Mouse (Mus musculus): ENCODE measurements at regions not wholly inside any gene's neighbourhood (a gene's known extent, or its start where the extent isn't known, plus 50 kb on each side); places are given as distances from the start of the nearest gene placed in this dataset.

- Histone ChIP-seq H3K4me2 (replicated peaks) (no peak overlapping the region), H3K36me3 (no peaks in the 10 kb centered on the region), H3K9me3 (no peaks in the 10 kb centered on the region), H3K9ac (replicated peaks) (no peak overlapping the region), H3K27ac (no peak overlapping the region), H3K27me3 (no peaks in the 10 kb centered on the region), H3K4me3 (replicated peaks) (no peak overlapping the region), H3K4me1 (replicated peaks) (no peaks in the 10 kb centered on the region)
- 86% methylated on average over 2 of the region's 2 CpGs for WGBS
- ATAC-seq: no peak
Measured at GRCm38 (mm10) chr4:64635256-64635962, 488.6 kb upstream of the Pappa start.

GRCm38 (mm10) chr4:64640056-64640455 is 483.9 kb upstream of the Pappa start:
- Histone ChIP-seq H3K27me3 (no peaks in the 10 kb centered on the region), H3K4me2 (replicated peaks) (no peak overlapping the region), H3K27ac (no peak overlapping the region), H3K4me3 (replicated peaks) (no peak overlapping the region), H3K9ac (replicated peaks) (no peak overlapping the region), H3K36me3 (no peaks in the 10 kb centered on the region), H3K4me1 (replicated peaks) (no peaks in the 10 kb centered on the region), H3K9me3 (no peaks in the 10 kb centered on the region)
- WGBS: 89% methylated on average over 3 of the region's 3 CpGs
- no peak for ATAC-seq

GRCm38 (mm10) chr4:64640976-64641375 is 483.0 kb upstream of the Pappa start:
- Histone ChIP-seq H3K36me3 (no peaks in the 10 kb centered on the region), H3K4me3 (replicated peaks) (no peak overlapping the region)
- WGBS: 84% methylated on average over 1 of the region's 1 CpGs

GRCm38 (mm10) chr4:64645141-64645540 is 478.8 kb upstream of the Pappa start:
- Histone ChIP-seq H3K9me3 (no peaks in the 10 kb centered on the region), H3K27ac (no peak overlapping the region), H3K4me2 (replicated peaks) (no peak overlapping the region), H3K27me3 (no peaks in the 10 kb centered on the region), H3K4me3 (replicated peaks) (no peak overlapping the region), H3K36me3 (no peaks in the 10 kb centered on the region), H3K9ac (replicated peaks) (no peak overlapping the region), H3K4me1 (replicated peaks) (no peaks in the 10 kb centered on the region)
- WGBS: 93% methylated on average over 2 of the region's 2 CpGs
- ATAC-seq: no peak

More at GRCm38 (mm10) chr4:64640976-64641375, 483.0 kb upstream of the Pappa start:
- no peaks in the 10 kb centered on the region for H3K27me3 ChIP-seq
- H3K9ac ChIP-seq (replicated peaks): no peak overlapping the region
- no peak overlapping the region for H3K4me2 ChIP-seq (replicated peaks)
- no peaks in the 10 kb centered on the region for H3K9me3 ChIP-seq
- ATAC-seq: no peak
- H3K4me1 ChIP-seq (replicated peaks): no peaks in the 10 kb centered on the region
- no peak overlapping the region for H3K27ac ChIP-seq

GRCm38 (mm10) chr4:64654157-64654556 is 469.8 kb upstream of the Pappa start:
- no peak overlapping the region for H3K9ac ChIP-seq (replicated peaks)
- no peaks in the 10 kb centered on the region for H3K27me3 ChIP-seq
- no peak overlapping the region for H3K4me2 ChIP-seq (replicated peaks)
- no peaks in the 10 kb centered on the region for H3K9me3 ChIP-seq
- no peak overlapping the region for H3K27ac ChIP-seq
- no peaks in the 10 kb centered on the region for H3K4me1 ChIP-seq (replicated peaks)
- no peak overlapping the region for H3K4me3 ChIP-seq (replicated peaks)
- no peaks in the 10 kb centered on the region for H3K36me3 ChIP-seq
- no peak for ATAC-seq
- WGBS: 78% methylated on average over 3 of the region's 3 CpGs

GRCm38 (mm10) chr4:64655534-64655933 is 468.4 kb upstream of the Pappa start:
- Histone ChIP-seq H3K27me3 (no peaks in the 10 kb centered on the region), H3K27ac (no peak overlapping the region), H3K4me2 (replicated peaks) (no peak overlapping the region), H3K4me1 (replicated peaks) (no peaks in the 10 kb centered on the region), H3K9me3 (no peaks in the 10 kb centered on the region), H3K9ac (replicated peaks) (no peak overlapping the region), H3K4me3 (replicated peaks) (no peak overlapping the region), H3K36me3 (no peaks in the 10 kb centered on the region)
- ATAC-seq: no peak

- Histone ChIP-seq H3K27me3 (no peaks in the 10 kb centered on the region), H3K36me3 (no peaks in the 10 kb centered on the region), H3K4me1 (replicated peaks) (no peaks in the 10 kb centered on the region), H3K4me3 (replicated peaks) (no peak overlapping the region), H3K4me2 (replicated peaks) (no peak overlapping the region), H3K27ac (no peak overlapping the region), H3K9me3 (no peaks in the 10 kb centered on the region), H3K9ac (replicated peaks) (no peak overlapping the region)
- 83% methylated on average over 2 of the region's 2 CpGs for WGBS
- no peak for ATAC-seq
Measured at GRCm38 (mm10) chr4:64663722-64664121, 460.3 kb upstream of the Pappa start.

- 84% methylated on average over 3 of the region's 3 CpGs for WGBS
- Histone ChIP-seq H3K4me3 (replicated peaks) (no peak overlapping the region), H3K4me2 (replicated peaks) (no peak overlapping the region)
Measured at GRCm38 (mm10) chr4:64667998-64668397, 456.0 kb upstream of the Pappa start.

GRCm38 (mm10) chr4:64669722-64670121 is 454.3 kb upstream of the Pappa start:
- Histone ChIP-seq H3K27ac (no peak overlapping the region), H3K4me1 (replicated peaks) (no peaks in the 10 kb centered on the region), H3K4me2 (replicated peaks) (no peak overlapping the region), H3K9ac (replicated peaks) (no peak overlapping the region), H3K4me3 (replicated peaks) (no peak overlapping the region), H3K9me3 (no peaks in the 10 kb centered on the region), H3K36me3 (no peaks in the 10 kb centered on the region), H3K27me3 (no peaks in the 10 kb centered on the region)
- WGBS: 80% methylated on average over 2 of the region's 2 CpGs
- no peak for ATAC-seq

More at GRCm38 (mm10) chr4:64667998-64668397, 456.0 kb upstream of the Pappa start:
- no peak overlapping the region for H3K27ac ChIP-seq
- no peaks in the 10 kb centered on the region for H3K4me1 ChIP-seq (replicated peaks)
- no peaks in the 10 kb centered on the region for H3K9me3 ChIP-seq
- ATAC-seq: no peak
- no peaks in the 10 kb centered on the region for H3K27me3 ChIP-seq
- no peak overlapping the region for H3K9ac ChIP-seq (replicated peaks)
- no peaks in the 10 kb centered on the region for H3K36me3 ChIP-seq

GRCm38 (mm10) chr4:64676438-64676837 is 447.5 kb upstream of the Pappa start:
- no peaks in the 10 kb centered on the region for H3K36me3 ChIP-seq
- H3K9ac ChIP-seq (replicated peaks): no peak overlapping the region
- H3K4me1 ChIP-seq (replicated peaks): no peaks in the 10 kb centered on the region
- no peak overlapping the region for H3K4me2 ChIP-seq (replicated peaks)
- H3K27me3 ChIP-seq: no peaks in the 10 kb centered on the region
- ATAC-seq: no peak
- WGBS: 65% methylated on average over 6 of the region's 6 CpGs
- no peak overlapping the region for H3K27ac ChIP-seq
- H3K9me3 ChIP-seq: no peaks in the 10 kb centered on the region
- no peak overlapping the region for H3K4me3 ChIP-seq (replicated peaks)

- Histone ChIP-seq H3K4me2 (replicated peaks) (no peak overlapping the region), H3K4me1 (replicated peaks) (no peaks in the 10 kb centered on the region), H3K9me3 (no peaks in the 10 kb centered on the region), H3K9ac (replicated peaks) (no peak overlapping the region), H3K27me3 (no peaks in the 10 kb centered on the region), H3K27ac (no peak overlapping the region), H3K4me3 (replicated peaks) (no peak overlapping the region), H3K36me3 (no peaks in the 10 kb centered on the region)
- 76% methylated on average over 5 of the region's 5 CpGs for WGBS
- ATAC-seq: no peak
Measured at GRCm38 (mm10) chr4:64676881-64677280, 447.1 kb upstream of the Pappa start.

GRCm38 (mm10) chr4:64684654-64685053 is 439.3 kb upstream of the Pappa start:
- Histone ChIP-seq H3K27ac (no peak overlapping the region), H3K4me3 (replicated peaks) (no peak overlapping the region), H3K9me3 (no peaks in the 10 kb centered on the region), H3K4me1 (replicated peaks) (no peaks in the 10 kb centered on the region), H3K27me3 (no peaks in the 10 kb centered on the region), H3K9ac (replicated peaks) (no peak overlapping the region), H3K4me2 (replicated peaks) (no peak overlapping the region), H3K36me3 (no peaks in the 10 kb centered on the region)
- no peak for ATAC-seq
- WGBS: 82% methylated on average over 1 of the region's 1 CpGs

GRCm38 (mm10) chr4:64696134-64696533 is 427.8 kb upstream of the Pappa start:
- H3K27me3 ChIP-seq: no peaks in the 10 kb centered on the region
- no peak overlapping the region for H3K4me3 ChIP-seq (replicated peaks)
- H3K9me3 ChIP-seq: no peaks in the 10 kb centered on the region
- H3K4me2 ChIP-seq (replicated peaks): no peak overlapping the region
- 67% methylated on average over 1 of the region's 1 CpGs for WGBS
- no peaks in the 10 kb centered on the region for H3K36me3 ChIP-seq
- H3K4me1 ChIP-seq (replicated peaks): no peaks in the 10 kb centered on the region; the same call in 1 of the 2 replicates
- ATAC-seq: no peak
- H3K27ac ChIP-seq: no peak overlapping the region
- H3K9ac ChIP-seq (replicated peaks): no peak overlapping the region
